Mouse (Mus musculus) ovary, adult 18-20 months (tissue): ENCODE results near the gene Fgfrl1.
"Not testable (repeated sequence)": the region's sequence is repeated elsewhere in the genome, so short reads cannot be mapped to it uniquely, and the experiment has no call there.

Source experiments
- DNase-seq: peaks from one replicate; pipeline ENCODE4 v3.0.0; 2022; ENCODE audit warnings: low spot score, mixed read lengths

Gene Fgfrl1

DNA sequence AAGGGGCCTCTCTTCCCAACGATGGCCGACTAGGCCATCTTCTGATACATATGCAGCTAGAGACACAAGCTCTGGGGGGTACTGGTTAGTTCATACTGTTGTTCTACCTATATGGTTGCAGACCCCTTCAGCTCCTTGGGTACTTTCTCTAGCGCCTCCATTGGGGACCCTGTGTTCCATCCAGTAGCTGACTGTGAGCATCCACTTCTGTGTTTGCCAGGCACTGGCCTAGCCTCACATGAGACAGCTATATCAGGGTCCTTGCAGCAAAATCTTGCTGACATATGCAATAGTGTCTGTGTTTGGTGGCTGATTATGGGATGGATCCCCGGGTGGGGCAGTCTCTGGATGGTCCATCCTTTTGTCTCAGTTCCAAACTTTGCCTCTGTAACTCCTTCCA lies 59.1 kb downstream of the Fgfrl1 start:
- DNase-seq = not testable (repeated sequence)
